Mouse (Mus musculus): ENCODE results near the gene Ahdc1. TPM values are rescaled to one million over a fixed set of nuclear protein-coding genes. Genes with fewer than 3 reads are reported as not detected.

Ahdc1 gene
- polyA plus RNA-seq, 1 experiment from 2014 or later: 13.9 TPM

DNA sequence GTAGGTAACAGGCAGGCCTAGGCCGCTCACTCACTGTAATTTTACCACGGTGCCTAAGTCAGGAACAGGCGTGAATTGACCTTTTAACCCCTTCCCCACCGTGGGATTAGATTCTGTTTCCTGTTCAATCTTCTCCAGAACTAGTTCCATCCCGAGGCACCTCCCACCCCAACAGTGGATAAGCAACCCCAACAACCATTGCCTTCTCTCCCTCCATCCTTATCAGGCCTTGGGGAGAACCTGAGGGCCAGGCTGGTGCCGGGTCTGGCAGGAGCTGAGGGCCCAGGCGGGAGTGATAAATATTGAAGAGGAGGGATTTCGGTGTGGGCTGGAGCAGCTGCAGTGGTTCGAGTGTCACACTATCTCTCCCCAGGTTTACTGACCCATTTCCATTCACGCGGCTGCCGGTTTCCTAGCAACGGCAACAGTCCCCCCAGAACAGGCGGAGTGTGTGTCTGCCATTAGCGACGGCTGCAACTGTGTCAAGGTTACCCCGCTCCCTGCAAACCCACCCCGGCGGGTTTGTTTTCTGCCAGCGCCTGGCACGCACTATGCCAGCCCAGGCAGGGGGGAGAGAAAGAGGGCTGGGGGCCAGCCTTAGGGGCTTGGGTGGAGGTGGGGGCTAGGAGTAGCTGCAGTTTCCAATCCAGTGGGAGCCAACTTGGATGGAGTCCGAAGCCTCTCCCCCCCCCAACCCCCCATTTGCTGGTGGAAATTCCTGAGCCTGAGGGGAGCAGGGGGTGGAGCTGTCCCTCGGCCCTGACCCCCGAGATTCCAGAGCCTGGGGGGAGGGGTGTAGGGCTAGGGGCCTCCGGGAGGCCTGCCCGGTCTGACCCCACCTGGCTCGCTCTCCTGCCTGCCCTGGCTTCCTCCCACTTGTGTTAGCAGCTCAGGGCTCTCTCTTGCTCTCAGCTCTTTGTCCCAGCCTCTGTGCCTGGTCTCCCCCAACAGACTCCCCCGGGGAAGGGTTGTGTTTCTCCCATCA is 31.9 kb downstream of the Ahdc1 start:
- peak overlapping the region; percentile 17 for H3K4me3 ChIP-seq (replicated peaks)
- 9% methylated on average over 28 of the region's 28 CpGs for WGBS
- no peaks in the 10 kb centered on the region for H3K9me3 ChIP-seq (replicated peaks)
- peaks cover 98% of the 10 kb centered on the region for H3K4me1 ChIP-seq
- no peaks in the 10 kb centered on the region for H3K27me3 ChIP-seq
- H3K36me3 ChIP-seq: no peaks in the 10 kb centered on the region
- no peak for ATAC-seq (ENCODE audit: insufficient number of reproducible peaks, low FRiP score, low TSS enrichment, low read depth)
- peak overlapping the region; percentile 45 for H3K4me2 ChIP-seq (replicated peaks)
- peak overlapping the region; percentile 15; the same call in 1 of the 2 replicates for H3K9ac ChIP-seq
- H3K27ac ChIP-seq (replicated peaks): peak overlapping the region; percentile 92

DNA sequence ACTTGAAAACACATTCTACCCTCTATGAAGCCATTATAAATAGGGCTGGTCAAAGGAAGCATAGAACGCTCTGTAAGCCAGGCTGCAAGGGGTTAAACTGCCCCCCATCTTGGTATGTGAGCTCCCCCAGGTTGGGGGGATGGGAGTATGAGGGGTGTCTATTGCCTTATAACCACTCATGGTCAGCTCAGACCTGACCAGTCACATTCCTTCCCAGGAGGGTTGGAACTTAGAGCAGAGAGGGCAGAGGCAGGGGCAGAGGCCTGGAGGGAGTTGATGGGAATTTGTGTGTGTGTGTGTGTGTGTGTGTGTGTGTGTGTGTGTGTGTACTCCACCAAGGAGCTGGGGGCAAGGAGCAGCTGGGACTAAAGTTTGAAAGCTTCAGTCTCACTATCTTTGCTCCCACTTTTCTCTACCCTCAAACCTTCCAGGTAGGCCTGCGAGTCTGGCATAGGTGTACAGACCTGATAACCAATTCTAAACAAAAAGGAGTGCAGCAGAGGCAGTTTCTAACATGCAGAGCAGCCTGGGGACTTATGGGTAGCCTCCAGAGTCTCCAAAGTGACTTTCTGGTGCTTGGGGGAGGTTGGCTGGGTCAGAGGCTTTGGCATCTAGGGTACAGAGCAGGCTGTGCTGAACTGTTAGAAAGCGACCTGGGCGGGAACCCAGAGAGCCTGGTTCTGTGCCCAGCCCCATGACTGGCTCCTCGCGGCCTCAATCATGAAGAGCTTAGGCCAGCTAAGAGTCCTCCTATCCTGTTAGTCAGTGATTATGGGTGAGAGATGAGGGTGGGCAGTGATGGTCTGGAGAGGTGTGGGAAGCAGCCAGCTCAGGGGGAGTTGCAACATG is 33.0 kb downstream of the Ahdc1 start:
- H3K27ac ChIP-seq (replicated peaks): peak overlapping the region; percentile 92
- no peak for ATAC-seq (ENCODE audit: insufficient number of reproducible peaks, low FRiP score, low TSS enrichment, low read depth)
- 41% methylated on average over 6 of the region's 6 CpGs for WGBS
- H3K36me3 ChIP-seq: no peaks in the 10 kb centered on the region
- no peaks in the 10 kb centered on the region for H3K9me3 ChIP-seq (replicated peaks)
- peaks cover 100% of the 10 kb centered on the region for H3K4me1 ChIP-seq
- H3K4me3 ChIP-seq (replicated peaks): 0 out of 2 replicates have a peak overlapping the region, but pooled peaks have one; percentile 17
- H3K27me3 ChIP-seq: no peaks in the 10 kb centered on the region
- peak overlapping the region; percentile 45; the same call in 1 of the 2 replicates for H3K4me2 ChIP-seq (replicated peaks)
- no peak overlapping the region for H3K9ac ChIP-seq

DNA sequence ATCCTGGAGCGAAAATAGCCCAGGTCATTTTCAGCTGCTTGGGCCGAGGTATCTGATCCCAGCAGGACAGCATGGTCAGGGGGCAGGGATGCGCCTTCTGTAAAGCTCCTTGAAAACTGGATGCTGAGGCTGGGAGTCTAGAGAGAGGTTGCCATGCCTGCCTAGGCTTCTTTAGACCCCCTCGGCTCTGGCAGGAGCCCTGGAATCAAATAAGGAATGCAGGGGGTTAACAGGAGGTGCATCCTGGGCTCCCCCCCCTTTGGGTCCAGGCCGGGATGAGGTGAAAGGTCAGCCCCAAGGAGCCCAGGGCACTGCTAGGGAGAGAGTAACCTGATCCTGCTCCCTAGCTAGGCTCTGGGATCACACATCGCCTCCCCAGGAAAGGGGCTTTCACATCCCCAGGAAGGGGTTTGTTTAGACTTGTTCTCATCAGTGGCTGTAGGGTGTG is 33.6 kb downstream of the Ahdc1 start:
- Histone ChIP-seq H3K9me3 (replicated peaks) (no peaks in the 10 kb centered on the region), H3K27me3 (no peaks in the 10 kb centered on the region), H3K4me1 (peaks cover 100% of the 10 kb centered on the region), H3K36me3 (no peaks in the 10 kb centered on the region), H3K4me2 (replicated peaks) (no peak overlapping the region), H3K9ac (0 out of 2 replicates have a peak overlapping the region, but pooled peaks have one; percentile 4), H3K4me3 (replicated peaks) (no peak overlapping the region), H3K27ac (replicated peaks) (peak overlapping the region; percentile 92)
- ATAC-seq (ENCODE audit: insufficient number of reproducible peaks, low FRiP score, low TSS enrichment, low read depth): no peak
- WGBS: 36% methylated on average over 6 of the region's 6 CpGs

DNA sequence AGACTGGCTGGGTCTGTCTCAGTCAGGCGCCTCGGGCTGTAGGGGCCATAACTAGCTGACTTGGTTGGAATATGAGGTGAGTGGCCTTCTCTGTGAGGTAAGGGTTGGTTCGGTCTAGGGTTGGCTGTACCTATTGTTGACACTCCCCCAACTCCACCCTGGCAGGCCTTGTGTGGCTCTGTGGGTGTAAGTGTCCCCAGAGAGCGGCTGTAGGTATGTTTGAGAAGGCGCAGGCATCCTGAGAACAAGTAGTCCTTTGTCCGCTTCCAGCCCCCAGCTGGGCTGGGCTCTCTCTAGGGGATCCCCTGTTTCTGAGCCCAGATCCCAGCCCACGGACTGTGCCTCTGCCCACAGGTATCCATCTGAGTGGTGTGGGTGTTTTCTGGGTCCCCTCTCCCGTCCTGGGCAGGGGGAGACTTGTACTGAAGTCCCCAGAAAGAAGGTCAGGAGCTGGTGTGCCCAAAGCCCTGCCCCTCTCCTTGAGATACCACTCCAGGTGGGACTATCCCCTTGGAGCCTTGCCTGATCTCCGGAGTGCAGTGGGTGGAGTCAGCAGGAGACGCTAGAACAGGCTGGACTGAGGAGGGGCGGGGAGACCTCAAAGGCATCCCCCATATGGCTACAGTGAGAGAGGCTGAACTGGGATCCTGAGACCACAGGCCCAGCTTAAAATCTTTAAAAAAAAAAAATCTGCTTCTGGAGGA is 34.9 kb downstream of the Ahdc1 start:
- Histone ChIP-seq H3K27ac (replicated peaks) (peak overlapping the region; percentile 92), H3K9ac (no peak overlapping the region), H3K9me3 (replicated peaks) (no peaks in the 10 kb centered on the region), H3K27me3 (no peaks in the 10 kb centered on the region), H3K4me2 (replicated peaks) (no peak overlapping the region), H3K4me3 (replicated peaks) (no peak overlapping the region), H3K4me1 (peaks cover 100% of the 10 kb centered on the region), H3K36me3 (no peaks in the 10 kb centered on the region)
- ATAC-seq (ENCODE audit: insufficient number of reproducible peaks, low FRiP score, low TSS enrichment, low read depth): no peak
- 36% methylated on average over 11 of the region's 11 CpGs for WGBS

DNA sequence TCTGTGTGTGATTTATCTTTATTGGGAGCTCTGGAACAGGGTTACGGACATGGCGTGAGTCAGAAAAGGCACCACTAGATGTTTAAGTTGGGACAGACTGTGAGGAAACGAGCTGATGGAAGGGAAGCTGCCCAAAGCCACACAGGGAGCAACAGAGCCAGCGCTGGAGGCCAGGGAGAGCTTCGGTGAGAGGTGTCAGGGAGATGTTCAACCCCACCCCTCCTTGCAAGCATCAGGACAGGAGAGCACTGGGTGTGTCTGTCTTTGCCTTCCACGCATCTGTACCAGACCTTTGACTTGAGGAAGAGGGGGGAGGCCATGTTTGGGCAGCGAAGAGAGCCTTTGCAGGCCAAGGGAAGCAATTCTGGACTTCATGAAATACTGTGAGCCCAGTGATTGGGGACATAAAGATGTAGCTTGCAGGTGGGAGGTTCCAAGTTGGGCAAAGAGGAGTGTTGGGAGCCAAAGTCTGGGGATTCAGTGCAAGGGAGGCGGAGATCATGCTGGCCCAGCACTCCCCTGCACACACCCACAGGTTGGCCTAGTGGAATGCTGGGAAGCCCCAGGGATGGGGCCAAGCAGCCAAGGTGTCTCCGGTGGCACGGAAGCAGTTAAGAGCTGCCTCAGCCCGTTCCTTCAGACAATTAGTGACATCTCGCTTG is 35.8 kb downstream of the Ahdc1 start:
- Histone ChIP-seq H3K4me3 (replicated peaks) (no peak overlapping the region), H3K9ac (no peak overlapping the region), H3K4me2 (replicated peaks) (peak overlapping the region; percentile 15; the same call in 1 of the 2 replicates), H3K27ac (replicated peaks) (peak overlapping the region; percentile 92), H3K27me3 (no peaks in the 10 kb centered on the region), H3K4me1 (peaks cover 100% of the 10 kb centered on the region), H3K36me3 (no peaks in the 10 kb centered on the region), H3K9me3 (replicated peaks) (no peaks in the 10 kb centered on the region)
- ATAC-seq (ENCODE audit: insufficient number of reproducible peaks, low FRiP score, low TSS enrichment, low read depth): no peak
- WGBS: 28% methylated on average over 12 of the region's 12 CpGs

DNA sequence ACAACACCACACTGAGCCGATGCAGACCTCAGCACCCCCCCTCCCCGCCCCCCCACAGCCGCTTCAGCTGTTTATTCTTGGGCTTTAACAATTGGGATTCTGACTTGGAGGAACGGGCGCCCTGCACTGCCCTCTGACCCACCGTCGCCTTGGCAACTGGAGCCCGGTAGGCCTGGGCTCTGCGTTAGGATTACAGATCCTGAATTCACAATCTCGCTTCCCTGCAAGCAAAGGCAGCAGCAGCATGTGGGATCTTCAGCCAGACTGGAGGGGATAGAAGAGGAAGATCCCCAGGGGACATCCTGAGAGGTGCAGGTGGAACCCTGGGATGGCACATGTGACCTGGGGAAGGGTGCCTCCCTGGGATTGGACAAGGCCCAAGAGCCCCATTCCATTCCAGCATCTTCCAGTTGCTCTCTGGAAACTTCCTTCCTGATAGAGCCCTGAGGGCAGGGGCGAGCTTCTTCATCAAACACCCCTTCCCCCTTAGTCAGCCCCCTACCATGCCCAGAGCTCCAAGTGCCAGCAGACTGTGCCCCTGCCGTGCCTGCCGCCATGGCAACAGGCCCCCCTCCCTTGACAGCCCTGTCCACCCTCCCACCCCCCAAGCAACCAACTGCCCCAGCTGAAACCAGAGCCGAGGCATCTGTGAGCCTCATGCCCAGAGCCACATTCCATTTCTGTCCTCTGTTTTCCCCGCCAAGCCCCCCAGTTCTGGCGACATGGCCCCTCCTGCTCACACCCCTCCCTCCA is 36.5 kb downstream of the Ahdc1 start:
- H3K9me3 ChIP-seq (replicated peaks): no peaks in the 10 kb centered on the region
- 13% methylated on average over 16 of the region's 16 CpGs for WGBS
- H3K36me3 ChIP-seq: no peaks in the 10 kb centered on the region
- ATAC-seq (ENCODE audit: insufficient number of reproducible peaks, low FRiP score, low TSS enrichment, low read depth): no peak
- peak overlapping the region; percentile 4; the same call in 1 of the 2 replicates for H3K9ac ChIP-seq
- peak overlapping the region; percentile 15 for H3K4me2 ChIP-seq (replicated peaks)
- H3K4me1 ChIP-seq: peaks cover 100% of the 10 kb centered on the region
- no peak overlapping the region for H3K4me3 ChIP-seq (replicated peaks)
- peak overlapping the region; percentile 92 for H3K27ac ChIP-seq (replicated peaks)
- no peaks in the 10 kb centered on the region for H3K27me3 ChIP-seq

DNA sequence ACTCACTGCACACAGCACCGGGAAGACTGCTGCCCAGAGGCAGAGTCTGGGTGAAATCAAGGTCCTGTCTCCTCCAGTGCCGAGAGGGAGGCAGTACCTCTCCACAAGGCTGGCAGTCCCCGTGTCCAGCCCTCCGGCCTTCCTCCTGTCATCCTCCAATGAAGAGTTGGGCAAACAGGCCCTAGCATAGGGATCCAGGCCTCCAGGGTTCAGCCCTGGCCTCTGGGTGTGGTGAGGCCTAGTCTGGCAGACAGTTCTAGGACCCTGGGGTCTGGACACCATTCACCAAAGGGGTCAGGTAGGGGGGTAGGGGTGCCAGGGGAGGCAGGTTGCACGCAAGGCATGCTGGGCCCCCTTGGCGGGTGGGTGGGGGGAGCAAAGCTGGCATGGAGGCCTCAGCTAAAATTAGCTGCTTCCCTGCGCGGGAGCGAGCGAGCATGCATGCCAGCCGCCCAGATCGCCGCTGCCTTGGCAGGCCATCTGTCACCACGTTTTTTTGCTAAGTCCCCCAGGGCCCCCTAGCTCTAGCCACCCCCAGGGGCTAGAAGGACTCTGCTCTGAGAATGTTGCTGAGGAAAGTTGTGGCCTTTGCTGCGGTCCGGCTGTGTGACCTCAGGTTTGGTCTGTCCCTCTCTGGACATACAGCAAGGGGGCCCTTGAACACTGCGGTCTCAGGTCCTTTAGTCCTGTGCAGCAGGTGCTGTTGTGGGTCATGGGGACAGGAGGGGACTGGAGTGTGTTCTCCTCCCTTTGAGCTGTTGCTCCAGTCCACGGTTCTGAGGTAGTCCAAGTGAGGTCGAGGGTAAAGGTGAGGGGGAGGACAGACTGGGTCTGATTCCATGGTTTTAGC is 38.2 kb downstream of the Ahdc1 start:
- Histone ChIP-seq H3K27ac (replicated peaks) (peak overlapping the region; percentile 92), H3K4me2 (replicated peaks) (peak overlapping the region; percentile 19; the same call in 1 of the 2 replicates), H3K9ac (no peak overlapping the region), H3K36me3 (peaks cover 9% of the 10 kb centered on the region; the same call in 1 of the 2 replicates), H3K9me3 (replicated peaks) (no peaks in the 10 kb centered on the region), H3K4me3 (replicated peaks) (no peak overlapping the region), H3K27me3 (no peaks in the 10 kb centered on the region), H3K4me1 (peaks cover 100% of the 10 kb centered on the region)
- no peak; the same call in 1 of the 2 replicates for ATAC-seq (ENCODE audit: insufficient number of reproducible peaks, low FRiP score, low TSS enrichment, low read depth)
- 34% methylated on average over 19 of the region's 19 CpGs for WGBS

DNA sequence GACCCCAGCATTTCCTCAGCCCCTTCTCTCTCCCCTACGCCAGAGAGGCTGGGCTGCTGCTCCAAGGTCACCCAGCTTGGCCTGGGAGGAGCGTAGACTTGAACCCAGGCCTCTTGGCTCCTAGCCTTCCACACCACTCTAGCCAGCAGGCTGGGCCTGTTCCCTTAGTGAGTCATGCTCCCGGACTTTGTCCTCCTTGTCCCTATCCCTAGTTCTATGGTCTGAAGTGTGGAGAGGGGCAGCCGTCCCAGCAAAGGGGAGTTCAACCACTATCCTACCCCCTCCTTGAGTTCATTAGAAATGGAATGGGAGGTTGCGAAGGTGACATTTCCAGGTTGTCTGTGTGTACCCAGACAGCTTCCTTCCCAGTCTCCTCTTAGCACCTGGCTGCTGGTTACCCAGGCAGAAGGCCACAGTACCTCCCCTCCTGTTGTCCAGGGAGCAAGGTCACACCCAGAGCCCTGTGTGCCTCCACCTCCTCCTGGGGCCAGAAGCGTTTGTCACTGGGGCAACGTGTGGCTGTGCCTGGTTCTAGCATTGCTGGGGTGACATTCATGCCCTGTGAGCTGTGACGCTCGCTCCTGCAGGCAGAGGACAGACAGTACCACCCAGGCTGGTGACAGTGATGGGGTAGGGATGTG is 39.3 kb downstream of the Ahdc1 start:
- H3K4me3 ChIP-seq (replicated peaks): no peak overlapping the region
- WGBS: 64% methylated on average over 9 of the region's 9 CpGs
- H3K9ac ChIP-seq: no peak overlapping the region
- H3K27me3 ChIP-seq: no peaks in the 10 kb centered on the region
- peak overlapping the region; percentile 92 for H3K27ac ChIP-seq (replicated peaks)
- ATAC-seq (ENCODE audit: insufficient number of reproducible peaks, low FRiP score, low TSS enrichment, low read depth): no peak
- no peak overlapping the region for H3K4me2 ChIP-seq (replicated peaks)
- H3K36me3 ChIP-seq: peaks cover 15% of the 10 kb centered on the region; the same call in 1 of the 2 replicates
- H3K4me1 ChIP-seq: peaks cover 100% of the 10 kb centered on the region
- no peaks in the 10 kb centered on the region for H3K9me3 ChIP-seq (replicated peaks)
